Mouse (Mus musculus) midbrain, postnatal 0 days (tissue): ENCODE data around the gene Gm47996. TPM values are rescaled to one million over a fixed set of nuclear protein-coding genes. Genes with fewer than 3 reads are reported as not detected.
A peak's percentile ranks its signal among the peaks of the same experiment; 100 is the strongest.
"Not testable (repeated sequence)": the region's sequence is repeated elsewhere in the genome, so short reads cannot be mapped to it uniquely, and the experiment has no call there.

Experiments used
- ATAC-seq: fragments of 200-750 bp; cut with Nextera tagmentation; 2 replicates; pipeline ENCODE4 v1.8.0; 2017; ENCODE audit warnings: moderate number of reproducible peaks, mild to moderate bottlenecking, moderate TSS enrichment, moderate library complexity; ENCODE audit not compliant: low FRiP score
- DNase-seq: peaks from one replicate; pipeline ENCODE4 v3.0.0-alpha.2; 2015; ENCODE audit warnings: low spot score
- H3K27ac ChIP-seq: fragments of 300-500 bp; sonication (generic); 2 replicates; pipeline ENCODE4 v1.5.1; 2014; ENCODE audit warnings: low read depth, mild to moderate bottlenecking, low read length, mixed read lengths
- H3K27me3 ChIP-seq: fragments of 300-500 bp; sonication (generic); 2 replicates; pipeline ENCODE4 v1.6.1; 2014; ENCODE audit warnings: low read length, control low read depth, mixed read lengths; ENCODE audit not compliant: insufficient read depth
- H3K36me3 ChIP-seq: fragments of 300-500 bp; sonication (generic); 2 replicates; pipeline ENCODE4 v1.6.1; 2014; ENCODE audit warnings: low read length, control low read depth, mixed read lengths; ENCODE audit not compliant: insufficient read depth
- H3K4me1 ChIP-seq: fragments of 300-500 bp; sonication (generic); 2 replicates; pipeline ENCODE4 v1.6.1; 2014; ENCODE audit warnings: mild to moderate bottlenecking, control low read depth, antibody characterized with exemption, low read length, mixed read lengths; ENCODE audit not compliant: insufficient read depth
- H3K4me2 ChIP-seq: fragments of 300-500 bp; sonication (generic); 2 replicates; pipeline ENCODE4 v1.6.1; 2014; ENCODE audit warnings: low read depth, mild to moderate bottlenecking, low read length, mixed read lengths; ENCODE audit not compliant: poor library complexity, severe bottlenecking
- H3K4me3 ChIP-seq: fragments of 300-500 bp; sonication (generic); 2 replicates; pipeline ENCODE4 v1.5.1; 2014; ENCODE audit warnings: low read depth, mild to moderate bottlenecking, low read length, moderate library complexity
- H3K9ac ChIP-seq: fragments of 300-500 bp; sonication (generic); replicated peaks from 2 replicates; pipeline ENCODE4 v1.6.1; 2014; ENCODE audit warnings: mild to moderate bottlenecking, low read length, moderate library complexity, mixed read lengths; ENCODE audit not compliant: poor library complexity, severe bottlenecking
- H3K9me3 ChIP-seq: fragments of 300-500 bp; sonication (generic); 2 replicates; pipeline ENCODE4 v1.6.1; 2016; ENCODE audit warnings: low read length, control low read depth
- CTCF ChIP-seq: IDR thresholded peaks from 2 replicates; pipeline ENCODE4 v1.5.1; 2016; ENCODE audit warnings: antibody characterized with exemption, mild to moderate bottlenecking
- whole genome bisulfite sequencing: fragments of 180-500 bp; shearing (Covaris S2); extraction: QIAGEN DNeasy Blood & Tissue Kit; methylation state at CpG from one replicate; pipeline ENCODE4 v1.1.7; 2014; 5-methylcytosine and 5-hydroxymethylcytosine counted together
- polyA plus RNA-seq: library from polyadenylated mRNA; unstranded; fragments of >200 nt; fragmentation: Nextera tagmentation; extraction: Ambion mirVana; gene quantifications from 2 replicates; pipeline ENCODE4 v1.2.1, GENCODE M21; 2015
- total RNA-seq: library from RNA; depleted of rRNA; stranded (reverse); fragments of >200 nt; gene quantifications from 2 replicates; pipeline ENCODE4 v1.2.3, GENCODE M21; 2014

Gm47996 gene
- total and polyA plus RNA-seq, 2 experiments from 2014 or later = not detected

DNA sequence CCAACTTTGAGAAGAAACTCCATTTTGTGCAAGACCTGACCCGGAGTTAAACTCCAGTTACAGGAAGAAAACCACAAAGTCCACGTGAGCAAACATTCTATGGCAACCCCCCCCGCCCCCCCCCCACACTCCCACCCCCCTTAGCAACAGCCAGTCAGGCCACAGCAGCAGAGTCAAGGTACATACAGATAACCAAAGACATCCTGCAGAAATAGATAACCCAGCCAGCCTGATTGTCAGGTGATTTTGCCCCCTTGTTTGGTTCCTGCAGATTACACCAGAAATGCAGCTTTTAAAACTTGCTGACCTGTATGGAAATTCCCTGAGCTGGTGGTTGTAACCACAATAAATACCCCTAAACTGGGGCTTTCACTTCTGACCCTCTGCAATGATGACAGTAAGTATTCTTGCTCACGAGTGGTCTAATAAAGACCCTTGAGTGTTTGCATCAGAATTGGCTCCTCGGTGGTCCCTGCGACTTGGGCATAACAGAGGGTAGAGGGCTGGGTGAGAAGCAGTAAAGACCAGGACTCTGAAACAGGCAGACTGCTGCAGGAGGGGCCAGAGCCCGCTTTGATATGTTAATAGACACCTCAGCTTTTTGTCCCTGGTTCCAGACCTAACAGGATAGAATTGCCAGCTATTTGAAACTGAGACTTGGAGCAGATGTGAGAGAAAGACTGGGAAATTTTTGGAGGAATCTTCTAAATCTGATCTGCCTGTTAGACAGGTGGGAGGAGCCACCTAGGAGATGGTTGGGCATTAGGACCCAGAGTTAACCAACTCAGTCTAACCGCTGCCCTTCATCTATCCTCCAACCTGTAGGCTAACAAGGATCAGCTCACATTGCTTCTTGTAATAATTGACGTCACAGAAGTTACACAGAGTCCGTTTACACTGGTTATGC, 32.6 kb upstream of the Gm47996 start:
- H3K4me2 ChIP-seq = peak overlapping the region; percentile 30
- WGBS = 10% methylated on average over 10 of the region's 10 CpGs
- H3K4me3 ChIP-seq = peak overlapping the region; percentile 10; the same call in 1 of the 2 replicates
- no peaks in the 10 kb centered on the region for H3K9me3 ChIP-seq
- no peak overlapping the region for H3K9ac ChIP-seq
- DNase-seq = peak; percentile 41
- no peaks in the 10 kb centered on the region for H3K36me3 ChIP-seq
- no peaks in the 10 kb centered on the region for H3K4me1 ChIP-seq
- ATAC-seq = peak; percentile 90
- no peak for TF ChIP-seq CTCF
- H3K27ac ChIP-seq = no peak overlapping the region
- no peaks in the 10 kb centered on the region for H3K27me3 ChIP-seq

DNA sequence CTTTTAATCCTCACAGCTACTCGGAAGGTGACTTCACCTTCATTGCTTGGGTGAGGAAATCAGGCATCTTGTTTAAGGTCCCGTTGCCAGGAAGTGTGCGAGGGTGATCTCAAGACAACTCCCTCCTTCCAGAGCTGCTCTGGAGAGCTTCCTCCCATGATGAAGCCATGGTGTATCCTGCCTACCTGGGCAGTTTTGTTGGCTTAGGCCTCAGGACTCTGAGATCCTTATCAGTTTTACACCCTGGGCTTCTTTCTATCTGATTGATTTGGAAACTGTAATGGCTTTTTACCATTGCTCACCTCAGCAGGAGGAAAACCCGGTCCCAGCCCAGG, 32.0 kb upstream of the Gm47996 start:
- H3K27ac ChIP-seq = no peak overlapping the region
- no peak for TF ChIP-seq CTCF
- no peaks in the 10 kb centered on the region for H3K4me1 ChIP-seq
- peak overlapping the region; percentile 30 for H3K4me2 ChIP-seq
- no peak overlapping the region for H3K9ac ChIP-seq
- 0 out of 2 replicates have a peak, but pooled peaks have one; percentile 34 for ATAC-seq
- no peaks in the 10 kb centered on the region for H3K27me3 ChIP-seq
- 7% methylated on average over 4 of the region's 4 CpGs for WGBS
- H3K9me3 ChIP-seq = no peaks in the 10 kb centered on the region
- H3K4me3 ChIP-seq = peak overlapping the region; percentile 10; the same call in 1 of the 2 replicates
- no peak for DNase-seq
- H3K36me3 ChIP-seq = no peaks in the 10 kb centered on the region

DNA sequence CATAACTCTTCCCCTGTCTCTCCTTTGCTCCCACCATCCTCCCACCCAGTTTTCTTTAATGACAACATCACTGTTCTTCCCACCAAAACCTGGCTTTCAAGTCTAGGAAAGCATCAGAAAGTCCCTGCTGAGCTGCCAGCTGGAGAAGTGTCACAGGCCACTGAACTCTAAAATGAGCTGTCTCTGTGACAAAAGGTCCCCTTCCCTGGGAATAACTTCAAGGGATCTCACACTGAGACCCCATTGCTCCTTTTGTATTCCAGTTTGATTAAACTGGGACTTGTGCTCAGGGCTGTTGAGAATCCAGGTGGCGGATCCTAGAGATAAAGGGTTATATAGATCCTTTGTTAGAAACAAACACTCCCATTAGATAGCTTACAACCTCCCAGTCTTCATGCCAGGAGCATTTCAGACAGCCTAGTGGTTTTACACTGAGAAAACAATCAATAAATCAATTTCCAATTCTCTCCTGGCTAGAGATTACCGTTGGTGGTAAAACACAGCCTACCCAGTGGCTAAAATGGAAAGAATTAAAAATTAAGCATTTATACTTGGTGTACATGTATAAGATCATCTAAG, 31.3 kb upstream of the Gm47996 start:
- DNase-seq (peak; percentile 29), ATAC-seq (no peak)
- TF ChIP-seq CTCF = no peak
- Histone ChIP-seq H3K27ac (no peak overlapping the region), H3K36me3 (no peaks in the 10 kb centered on the region), H3K4me2 (no peak overlapping the region; the same call in 1 of the 2 replicates), H3K4me1 (no peaks in the 10 kb centered on the region), H3K9ac (no peak overlapping the region), H3K27me3 (no peaks in the 10 kb centered on the region), H3K4me3 (no peak overlapping the region), H3K9me3 (no peaks in the 10 kb centered on the region)
- WGBS = 27% methylated on average over 2 of the region's 2 CpGs

DNA sequence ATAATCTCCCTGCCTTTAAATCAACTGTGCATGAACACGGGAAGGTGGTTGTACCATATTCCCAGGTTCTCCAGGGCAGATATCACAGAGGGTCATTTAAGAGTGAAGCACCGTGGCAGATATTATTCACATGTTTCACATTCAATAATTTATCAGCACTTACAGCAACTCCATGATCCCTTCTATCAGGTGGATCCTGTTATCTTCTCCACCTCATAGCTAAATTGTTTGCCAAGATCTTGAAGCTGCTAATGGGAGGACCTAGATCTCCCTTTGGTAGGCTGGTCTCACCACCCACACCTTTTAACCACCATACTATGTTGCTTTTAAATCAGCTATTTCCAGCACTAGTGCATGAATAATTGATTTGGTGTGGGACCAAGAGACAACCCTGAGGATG, 29.8 kb upstream of the Gm47996 start:
- Histone ChIP-seq H3K27me3 (no peaks in the 10 kb centered on the region), H3K4me2 (no peak overlapping the region), H3K27ac (no peak overlapping the region), H3K36me3 (no peaks in the 10 kb centered on the region), H3K9me3 (no peaks in the 10 kb centered on the region), H3K4me1 (no peaks in the 10 kb centered on the region), H3K4me3 (no peak overlapping the region), H3K9ac (no peak overlapping the region)
- no peak for TF ChIP-seq CTCF
- no peak for ATAC-seq
- DNase-seq = no peak
- WGBS = 60% methylated on average over 2 of the region's 2 CpGs

DNA sequence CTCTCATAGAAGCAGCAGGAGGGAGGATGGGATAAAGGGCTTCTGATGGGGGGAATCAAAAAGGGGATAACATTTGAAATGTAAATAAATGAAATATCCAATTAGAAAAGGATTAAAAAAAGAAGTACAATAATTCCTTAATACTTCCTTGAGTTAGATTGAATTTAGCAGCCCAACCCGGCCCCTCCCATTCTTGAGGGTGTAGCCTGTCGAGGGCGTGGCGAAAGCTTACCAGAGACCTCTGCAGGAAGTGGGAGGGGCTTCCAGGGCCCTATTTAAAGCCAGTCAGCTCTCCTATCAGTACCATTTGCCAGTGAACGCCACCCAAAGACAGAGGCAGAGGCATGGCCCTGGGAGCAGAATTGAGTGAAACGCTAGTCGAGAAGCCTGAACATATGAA, 27.7 kb upstream of the Gm47996 start, which contains the start of gene Gm47985:
Gene Gm47985 (plus strand): TSS at position 272 of the 400 bp plus-strand sequence.
- not testable (repeated sequence) for H3K4me3 ChIP-seq, H3K4me1 ChIP-seq, H3K36me3 ChIP-seq, H3K9me3 ChIP-seq, H3K27ac ChIP-seq, DNase-seq, H3K27me3 ChIP-seq, H3K9ac ChIP-seq, H3K4me2 ChIP-seq, ATAC-seq
- no CpG with 5 or more reads among the region's 7 CpGs for WGBS

GRCm38 (mm10) chr1:151186186-151186585, 23.7 kb upstream of the Gm47996 start:
- not testable (repeated sequence) for ATAC-seq, H3K36me3 ChIP-seq, H3K9me3 ChIP-seq, H3K4me3 ChIP-seq, H3K4me2 ChIP-seq, H3K4me1 ChIP-seq, H3K27me3 ChIP-seq, DNase-seq, H3K9ac ChIP-seq, H3K27ac ChIP-seq
- 69% methylated on average over 3 of the region's 3 CpGs for WGBS

GRCm38 (mm10) chr1:151186879-151187424, 23.0 kb upstream of the Gm47996 start:
- not testable (repeated sequence) for H3K4me2 ChIP-seq, H3K9me3 ChIP-seq, H3K27ac ChIP-seq, H3K27me3 ChIP-seq, H3K4me1 ChIP-seq, DNase-seq, ATAC-seq, H3K9ac ChIP-seq, H3K4me3 ChIP-seq, H3K36me3 ChIP-seq
- WGBS = 88% methylated on average over 4 of the region's 4 CpGs
